Mouse (Mus musculus) gastrocnemius, postnatal 4 days (tissue): ENCODE measurements around the gene Mindy4. TPM values are rescaled to one million over a fixed set of nuclear protein-coding genes. Genes with fewer than 3 reads are reported as not detected.

Experiments used
- DNase-seq, 2 experiments: peaks; one replicate each; pipeline ENCODE4 v3.0.0; 2021 to 2022; ENCODE audit warnings: low spot score in 2 of 2, mixed read lengths in 2 of 2
- total RNA-seq, 2 experiments: library from RNA; stranded (reverse); gene quantifications; 2 replicates each; pipeline ENCODE4 v1.2.3; 2021

Gene Mindy4
- total RNA-seq, 2 experiments from 2014 or later, result 4.1 to 4.4 TPM

GRCm38 (mm10) chr6:55203931-55204330 lies 748 bp downstream of the Mindy4 start:
- DNase-seq, result no peak

- no peak for DNase-seq
Observed at GRCm38 (mm10) chr6:55207786-55208185, 4.6 kb downstream of the Mindy4 start.

GRCm38 (mm10) chr6:55210423-55211365 lies 7.5 kb downstream of the Mindy4 start:
- DNase-seq, result no peak

- no peak for DNase-seq
Observed at GRCm38 (mm10) chr6:55214541-55214940, 11.4 kb downstream of the Mindy4 start.

- no peak for DNase-seq
Observed at GRCm38 (mm10) chr6:55218232-55218631, 15.0 kb downstream of the Mindy4 start.

- no peak for DNase-seq
Observed at GRCm38 (mm10) chr6:55223986-55224385, 20.8 kb downstream of the Mindy4 start.

- DNase-seq, result no peak
Observed at GRCm38 (mm10) chr6:55230048-55230447, 26.9 kb downstream of the Mindy4 start.

GRCm38 (mm10) chr6:55232101-55232500 lies 28.9 kb downstream of the Mindy4 start:
- no peak for DNase-seq

GRCm38 (mm10) chr6:55232524-55233264 lies 29.5 kb downstream of the Mindy4 start:
- DNase-seq, result no peak

GRCm38 (mm10) chr6:55233326-55233725 lies 30.1 kb downstream of the Mindy4 start:
- no peak for DNase-seq

GRCm38 (mm10) chr6:55234636-55235035 lies 31.5 kb downstream of the Mindy4 start:
- no peak for DNase-seq

- no peak for DNase-seq
Observed at GRCm38 (mm10) chr6:55235733-55236132, 32.5 kb downstream of the Mindy4 start.

GRCm38 (mm10) chr6:55239931-55240330 lies 36.7 kb downstream of the Mindy4 start:
- no peak for DNase-seq

GRCm38 (mm10) chr6:55240591-55241260 lies 37.5 kb downstream of the Mindy4 start:
- no peak for DNase-seq

GRCm38 (mm10) chr6:55241479-55241878 lies 38.3 kb downstream of the Mindy4 start:
- DNase-seq, result no peak

GRCm38 (mm10) chr6:55245680-55246079 lies 42.5 kb downstream of the Mindy4 start:
- DNase-seq, result no peak

GRCm38 (mm10) chr6:55246441-55246840 lies 43.3 kb downstream of the Mindy4 start:
- no peak for DNase-seq

GRCm38 (mm10) chr6:55246911-55247438 lies 43.8 kb downstream of the Mindy4 start:
- DNase-seq, result no peak

GRCm38 (mm10) chr6:55249263-55249662 lies 46.1 kb downstream of the Mindy4 start:
- DNase-seq, result no peak

GRCm38 (mm10) chr6:55250809-55251208 lies 47.6 kb downstream of the Mindy4 start:
- DNase-seq, result no peak

GRCm38 (mm10) chr6:55251596-55251995 lies 48.4 kb downstream of the Mindy4 start:
- no peak for DNase-seq
